Mouse (Mus musculus): ENCODE data around the gene Slc4a7.

- no peak for TF ChIP-seq CTCF (IDR thresholded peaks at IDR 0.05)
- TF ChIP-seq EP300 (IDR thresholded peaks at IDR 0.05; ENCODE audit: insufficient read depth, low read depth, low read length) = no peak
- no peak for TF ChIP-seq POLR2A (IDR thresholded peaks at IDR 0.05; ENCODE audit: insufficient read depth, low read depth, low read length)
Observed at GRCm38 (mm10) chr14:14800332-14800731, 98.3 kb downstream of the Slc4a7 start.
